Mouse (Mus musculus): ENCODE results near the gene Mthfd1l. TPM values are rescaled to one million over a fixed set of nuclear protein-coding genes. Genes with fewer than 3 reads are reported as not detected.

Gene Mthfd1l
- polyA plus RNA-seq, 1 experiment from 2014 or later = 11.2 TPM

DNA sequence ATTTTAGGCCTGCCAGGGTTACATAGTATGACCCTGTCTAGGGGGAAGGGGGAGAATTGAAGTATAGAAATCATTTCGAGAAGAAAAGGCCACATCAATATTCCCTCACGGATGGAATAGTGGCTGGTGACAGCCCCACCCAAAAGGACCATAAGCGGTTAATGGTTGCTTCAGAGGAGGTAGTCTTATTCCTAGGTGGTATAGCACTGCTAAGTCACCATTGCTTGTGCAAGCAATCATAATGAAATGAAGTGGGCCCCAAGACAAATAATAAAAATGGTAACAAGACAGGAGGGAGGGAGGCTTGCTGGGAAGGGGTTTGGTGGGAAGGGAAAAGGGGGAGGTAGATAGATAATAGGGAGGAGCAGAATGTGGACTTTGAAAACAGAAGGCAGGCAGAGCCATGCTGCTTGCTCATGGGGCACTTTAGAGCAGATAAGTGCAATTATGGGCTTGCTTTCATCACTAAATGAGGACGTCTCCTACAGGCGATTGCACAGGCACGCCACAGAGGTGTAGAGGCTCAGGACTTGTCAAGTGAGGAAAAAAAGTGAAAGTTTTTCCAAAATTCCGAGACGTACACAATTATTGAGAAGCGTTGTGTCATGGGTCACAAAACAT lies 105.4 kb downstream of the Mthfd1l start:
- no peak for ATAC-seq (ENCODE audit: low FRiP score)
- Histone ChIP-seq H3K9ac (no peak overlapping the region), H3K4me1 (no peaks in the 10 kb centered on the region), H3K4me2 (no peak overlapping the region), H3K27me3 (no peaks in the 10 kb centered on the region), H3K4me3 (replicated peaks) (no peak overlapping the region), H3K27ac (no peak overlapping the region), H3K9me3 (no peaks in the 10 kb centered on the region), H3K36me3 (replicated peaks) (no peaks in the 10 kb centered on the region)
- 84% methylated on average over 9 of the region's 9 CpGs for WGBS

DNA sequence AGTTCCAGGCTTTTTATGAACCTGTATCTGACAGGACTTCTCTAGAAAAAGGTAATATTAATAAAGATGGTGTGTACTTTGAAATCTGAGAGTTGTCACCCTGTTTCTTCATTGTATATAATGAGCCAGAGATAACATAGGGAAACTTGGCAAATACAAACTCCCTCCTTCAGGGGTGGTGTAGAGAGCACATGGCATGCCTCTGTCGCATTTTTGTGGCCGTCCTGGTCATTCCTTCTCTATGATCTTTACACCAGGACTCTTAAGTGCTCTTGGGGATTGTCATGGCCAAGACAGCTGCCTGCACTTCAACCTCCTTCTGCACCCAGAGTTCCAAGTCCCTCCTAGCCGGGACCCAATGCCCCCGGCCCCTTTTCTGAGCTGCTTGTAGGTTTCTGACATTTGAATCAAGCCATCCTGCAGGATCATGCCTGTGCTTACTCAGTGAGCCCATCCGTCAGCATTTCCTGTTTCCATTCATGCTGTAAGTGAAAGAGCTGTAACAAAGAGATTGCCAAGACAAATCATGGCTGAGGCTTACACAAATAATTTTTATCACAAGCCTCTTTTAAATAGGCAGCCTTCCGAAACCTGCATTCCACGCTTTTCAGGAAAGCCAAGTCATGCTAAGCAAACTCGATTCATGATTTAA lies 106.2 kb downstream of the Mthfd1l start:
- H3K4me1 ChIP-seq = no peaks in the 10 kb centered on the region
- H3K27ac ChIP-seq = no peak overlapping the region
- 78% methylated on average over 8 of the region's 8 CpGs for WGBS
- H3K9me3 ChIP-seq = no peaks in the 10 kb centered on the region
- ATAC-seq (ENCODE audit: low FRiP score) = no peak
- H3K4me2 ChIP-seq = no peak overlapping the region
- H3K9ac ChIP-seq = no peak overlapping the region
- H3K4me3 ChIP-seq (replicated peaks) = no peak overlapping the region
- no peaks in the 10 kb centered on the region for H3K27me3 ChIP-seq
- H3K36me3 ChIP-seq (replicated peaks) = no peaks in the 10 kb centered on the region

DNA sequence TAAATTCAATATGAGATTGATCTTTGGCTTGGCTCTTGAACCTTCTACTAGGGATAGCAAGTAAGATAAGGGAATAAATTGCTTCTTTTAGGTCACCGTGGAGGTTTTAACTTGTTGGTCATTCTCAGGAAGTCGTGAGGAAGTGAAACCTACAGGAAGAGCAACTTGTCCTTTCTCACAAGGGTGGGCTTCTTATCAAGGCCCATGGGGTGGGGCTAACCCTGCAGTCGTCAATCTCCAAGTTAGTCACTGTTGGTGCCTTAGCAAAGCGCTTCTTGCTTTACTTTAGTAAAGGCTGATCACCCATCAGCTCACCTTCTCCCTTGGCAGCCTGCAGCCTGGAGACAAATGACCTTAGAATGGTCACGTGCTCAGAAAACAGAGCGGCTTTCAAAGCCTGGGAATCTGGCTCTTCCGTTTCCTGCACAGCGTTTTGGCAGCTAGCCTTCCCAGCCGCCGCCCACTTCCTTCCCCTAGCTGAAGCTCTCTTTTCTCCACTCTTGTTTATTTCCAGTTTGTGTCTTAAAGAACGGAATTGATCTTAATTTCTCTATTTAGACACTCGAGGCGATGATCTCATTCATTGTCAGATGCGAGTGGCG lies 106.8 kb downstream of the Mthfd1l start:
- H3K9ac ChIP-seq = no peak overlapping the region
- WGBS = 80% methylated on average over 15 of the region's 15 CpGs
- no peaks in the 10 kb centered on the region for H3K27me3 ChIP-seq
- no peak overlapping the region for H3K4me2 ChIP-seq
- 0 out of 2 replicates have a peak overlapping the region, but pooled peaks have one; percentile 10 for H3K27ac ChIP-seq
- H3K36me3 ChIP-seq (replicated peaks) = no peaks in the 10 kb centered on the region
- no peaks in the 10 kb centered on the region for H3K9me3 ChIP-seq
- H3K4me1 ChIP-seq = 0 out of 2 replicates have a peak, but pooled peaks cover under 1% of the 10 kb centered on the region
- no peak for ATAC-seq (ENCODE audit: low FRiP score)
- H3K4me3 ChIP-seq (replicated peaks) = no peak overlapping the region

DNA sequence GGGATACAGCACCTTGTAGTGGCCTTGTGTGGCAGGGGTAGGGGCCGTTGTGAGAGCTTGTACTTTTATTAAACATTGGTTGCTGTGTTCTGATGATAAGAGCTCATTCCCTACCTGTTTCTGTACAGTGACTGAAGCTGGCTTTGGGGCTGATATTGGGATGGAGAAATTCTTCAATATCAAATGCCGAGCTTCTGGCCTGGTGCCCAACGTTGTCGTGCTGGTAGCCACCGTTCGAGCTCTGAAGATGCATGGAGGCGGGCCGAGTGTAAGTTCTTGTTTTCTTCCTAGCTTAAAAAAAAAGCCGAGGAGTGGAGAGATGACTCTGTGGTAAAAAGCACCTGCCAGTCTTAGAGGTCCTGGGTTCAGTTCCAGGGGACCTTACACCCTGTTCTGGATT lies 110.7 kb downstream of the Mthfd1l start:
- ATAC-seq (ENCODE audit: low FRiP score) = no peak
- Histone ChIP-seq H3K9ac (no peak overlapping the region), H3K4me1 (peaks cover 8% of the 10 kb centered on the region), H3K4me3 (replicated peaks) (no peak overlapping the region), H3K9me3 (no peaks in the 10 kb centered on the region), H3K27me3 (no peaks in the 10 kb centered on the region), H3K27ac (no peak overlapping the region), H3K36me3 (replicated peaks) (no peaks in the 10 kb centered on the region), H3K4me2 (no peak overlapping the region)
- 91% methylated on average over 9 of the region's 9 CpGs for WGBS

DNA sequence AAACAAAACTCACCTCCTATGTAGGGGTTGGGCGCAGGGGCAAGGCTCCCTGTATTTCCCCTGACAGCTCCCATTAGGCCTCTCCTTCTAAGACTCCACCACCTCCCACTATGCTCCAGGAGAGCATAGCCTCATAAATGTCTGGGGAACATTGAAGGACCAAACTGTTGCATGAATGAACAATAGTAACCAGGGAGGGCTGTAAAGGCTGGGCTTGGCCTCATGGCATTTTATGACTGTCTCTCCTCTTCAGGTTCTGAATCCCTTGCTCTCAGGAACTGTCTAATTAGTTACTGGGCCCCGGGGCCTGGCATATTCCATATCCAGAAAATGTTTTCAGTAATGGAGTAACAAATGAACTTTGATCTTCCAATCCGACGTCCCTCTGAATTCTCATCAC lies 112.0 kb downstream of the Mthfd1l start:
- no peak overlapping the region for H3K4me2 ChIP-seq
- no peaks in the 10 kb centered on the region for H3K27me3 ChIP-seq
- H3K4me1 ChIP-seq = peaks cover 8% of the 10 kb centered on the region
- H3K9ac ChIP-seq = no peak overlapping the region
- no peak overlapping the region for H3K4me3 ChIP-seq (replicated peaks)
- no peak overlapping the region for H3K27ac ChIP-seq
- H3K9me3 ChIP-seq = no peaks in the 10 kb centered on the region
- ATAC-seq (ENCODE audit: low FRiP score) = no peak
- H3K36me3 ChIP-seq (replicated peaks) = no peaks in the 10 kb centered on the region
- 73% methylated on average over 4 of the region's 4 CpGs for WGBS

DNA sequence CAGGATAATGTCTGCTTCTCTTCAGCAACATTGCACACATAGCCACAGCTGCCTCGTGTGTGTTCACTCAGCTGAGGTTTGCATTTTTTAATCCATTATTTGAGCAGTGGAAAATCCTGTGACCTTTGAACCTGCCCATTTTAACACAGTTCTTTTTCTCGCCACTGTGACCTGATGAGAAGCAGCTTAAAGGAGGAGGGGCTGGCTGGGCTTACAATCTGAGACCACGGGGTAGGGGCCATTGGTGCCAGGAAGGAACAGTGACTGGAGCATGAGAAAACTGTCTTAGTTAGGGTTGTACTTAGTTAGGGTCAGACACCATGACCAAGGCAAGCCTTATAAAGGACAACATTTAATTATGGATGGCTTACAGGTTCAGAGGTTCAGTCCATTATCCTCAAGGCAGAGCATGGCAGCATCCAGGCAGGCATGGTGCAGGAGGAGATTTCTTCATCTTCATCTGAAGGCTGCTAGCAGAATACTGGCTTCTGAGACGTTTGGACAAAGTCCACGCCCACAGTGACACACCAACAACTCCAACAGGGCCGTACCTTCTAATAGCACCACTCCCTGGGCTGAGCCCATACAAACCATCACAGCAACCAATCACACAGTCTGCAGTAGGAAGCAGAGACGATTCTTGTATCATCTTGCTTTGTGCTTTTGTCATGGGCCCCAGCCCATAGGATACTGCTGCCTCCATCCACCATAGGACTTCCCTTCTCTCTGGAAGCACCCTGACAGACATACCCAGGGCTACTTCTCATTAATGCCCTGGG lies 112.6 kb downstream of the Mthfd1l start:
- no peaks in the 10 kb centered on the region for H3K36me3 ChIP-seq (replicated peaks)
- peaks cover 8% of the 10 kb centered on the region for H3K4me1 ChIP-seq
- H3K9me3 ChIP-seq = no peaks in the 10 kb centered on the region
- H3K9ac ChIP-seq = no peak overlapping the region
- H3K27me3 ChIP-seq = no peaks in the 10 kb centered on the region
- H3K4me2 ChIP-seq = no peak overlapping the region
- H3K27ac ChIP-seq = no peak overlapping the region
- 56% methylated on average over 7 of the region's 7 CpGs for whole genome bisulfite sequencing
- no peak overlapping the region for H3K4me3 ChIP-seq (replicated peaks)
- no peak for ATAC-seq (ENCODE audit: low FRiP score)

DNA sequence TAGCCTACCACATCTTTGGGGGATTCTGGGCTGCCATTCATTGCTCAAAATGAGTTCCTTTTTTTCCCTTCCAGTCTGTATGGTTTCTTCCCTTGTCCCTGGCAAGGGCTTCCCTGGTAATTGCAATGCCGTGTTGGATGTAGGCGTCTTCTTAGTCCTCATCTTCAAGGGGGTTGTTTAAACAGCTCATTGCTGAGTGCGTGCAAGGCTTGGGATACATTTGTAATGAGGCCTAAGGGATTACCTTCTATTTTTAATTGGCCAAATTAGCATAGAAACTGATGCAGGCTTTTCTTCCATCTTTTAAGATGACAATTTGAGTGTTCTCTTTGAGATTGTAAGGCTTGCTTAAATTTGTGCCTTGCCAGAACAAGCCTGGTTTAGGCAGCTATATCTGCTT lies 114.6 kb downstream of the Mthfd1l start:
- Histone ChIP-seq H3K9ac (no peak overlapping the region), H3K27ac (no peak overlapping the region), H3K4me2 (no peak overlapping the region), H3K4me1 (peaks cover 8% of the 10 kb centered on the region), H3K27me3 (no peaks in the 10 kb centered on the region), H3K9me3 (no peaks in the 10 kb centered on the region), H3K36me3 (replicated peaks) (peaks cover 3% of the 10 kb centered on the region; the same call in 1 of the 2 replicates), H3K4me3 (replicated peaks) (no peak overlapping the region)
- peak; percentile 80; the same call in 1 of the 2 replicates for ATAC-seq (ENCODE audit: low FRiP score)
- WGBS = 45% methylated on average over 3 of the region's 3 CpGs

DNA sequence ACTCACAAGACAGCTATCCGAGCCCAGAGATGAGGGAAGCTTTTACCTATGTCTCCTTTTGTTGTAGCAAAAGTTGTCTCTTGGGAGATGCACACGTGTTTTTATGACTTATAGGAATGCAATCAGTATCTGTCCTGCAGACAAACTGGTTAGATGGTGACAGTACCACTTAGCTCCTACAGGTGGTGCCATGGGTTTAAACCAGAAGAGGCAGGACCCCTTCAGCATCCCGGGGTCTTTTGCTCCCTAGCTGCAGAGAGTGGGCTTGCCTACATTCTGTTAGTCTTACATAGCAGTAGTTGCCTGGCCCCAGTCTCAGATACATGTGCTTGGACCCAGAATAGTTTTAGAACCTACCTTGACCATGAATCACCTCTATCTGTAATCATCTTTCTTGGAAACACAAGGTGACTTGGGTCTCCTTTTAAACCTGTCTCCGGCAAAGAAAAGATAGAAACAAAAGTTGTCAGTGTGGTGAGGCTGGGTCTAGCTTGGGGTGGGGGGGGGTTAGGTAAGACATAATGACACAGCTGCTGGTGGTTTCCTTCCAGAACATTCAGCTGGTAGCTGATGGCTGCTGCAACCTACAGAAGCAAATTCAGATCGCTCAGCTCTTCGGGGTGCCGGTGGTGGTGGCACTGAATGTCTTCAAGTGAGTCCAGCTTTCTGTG lies 116.0 kb downstream of the Mthfd1l start:
- Histone ChIP-seq H3K4me1 (peaks cover 8% of the 10 kb centered on the region), H3K27ac (no peak overlapping the region), H3K4me3 (replicated peaks) (no peak overlapping the region), H3K9ac (no peak overlapping the region), H3K9me3 (no peaks in the 10 kb centered on the region), H3K27me3 (no peaks in the 10 kb centered on the region), H3K4me2 (no peak overlapping the region), H3K36me3 (replicated peaks) (peaks cover 3% of the 10 kb centered on the region; the same call in 1 of the 2 replicates)
- WGBS = 81% methylated on average over 7 of the region's 7 CpGs
- ATAC-seq (ENCODE audit: low FRiP score) = peak; percentile 58; the same call in 1 of the 2 replicates

DNA sequence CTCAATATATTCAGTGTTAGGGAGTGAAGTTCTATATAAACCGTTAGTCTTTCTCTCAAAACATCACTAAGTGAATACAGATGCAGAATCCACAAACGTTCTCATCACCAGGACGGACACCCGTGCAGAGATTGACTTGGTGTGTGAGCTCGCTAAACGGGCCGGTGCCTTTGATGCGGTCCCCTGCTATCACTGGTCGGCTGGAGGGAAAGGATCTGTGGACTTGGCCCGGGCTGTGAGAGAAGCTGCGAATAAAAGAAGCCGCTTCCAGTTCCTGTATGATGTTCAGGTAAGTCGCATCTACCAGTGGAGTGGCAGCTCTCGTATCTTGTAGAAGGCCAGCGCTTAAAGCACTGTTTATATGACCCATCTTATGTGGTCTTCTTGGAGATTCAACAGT lies 117.0 kb downstream of the Mthfd1l start:
- Histone ChIP-seq H3K4me1 (peaks cover 6% of the 10 kb centered on the region), H3K9ac (no peak overlapping the region), H3K4me2 (no peak overlapping the region), H3K9me3 (no peaks in the 10 kb centered on the region), H3K27ac (no peak overlapping the region), H3K27me3 (no peaks in the 10 kb centered on the region), H3K4me3 (replicated peaks) (no peak overlapping the region), H3K36me3 (replicated peaks) (peaks cover 3% of the 10 kb centered on the region; the same call in 1 of the 2 replicates)
- 89% methylated on average over 15 of the region's 15 CpGs for WGBS
- no peak for ATAC-seq (ENCODE audit: low FRiP score)

DNA sequence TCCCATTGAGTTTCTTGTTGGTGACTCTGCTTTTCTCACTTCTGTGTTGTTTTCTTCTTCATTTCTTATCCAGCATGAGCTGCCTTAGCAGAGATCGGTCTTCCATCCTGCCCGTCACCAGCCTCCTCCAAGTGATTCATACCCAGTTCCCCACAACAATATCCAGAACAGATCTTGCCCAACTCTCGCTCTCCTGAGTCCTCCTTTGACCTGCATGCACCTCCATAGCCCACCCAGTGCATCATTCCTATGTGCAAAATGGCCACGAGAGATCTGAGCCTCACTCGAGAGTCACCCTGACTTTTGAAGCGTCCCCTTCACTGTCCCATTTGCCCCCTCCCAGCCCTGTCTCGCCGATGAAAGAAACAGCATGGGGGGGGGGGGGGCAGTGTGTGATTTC lies 120.1 kb downstream of the Mthfd1l start:
- Histone ChIP-seq H3K4me1 (no peaks in the 10 kb centered on the region; the same call in 1 of the 2 replicates), H3K9me3 (no peaks in the 10 kb centered on the region), H3K9ac (no peak overlapping the region), H3K4me3 (replicated peaks) (no peak overlapping the region), H3K4me2 (no peak overlapping the region), H3K27me3 (no peaks in the 10 kb centered on the region), H3K27ac (no peak overlapping the region), H3K36me3 (replicated peaks) (peaks cover 3% of the 10 kb centered on the region)
- WGBS = 90% methylated on average over 8 of the region's 8 CpGs
- no peak for ATAC-seq (ENCODE audit: low FRiP score)

DNA sequence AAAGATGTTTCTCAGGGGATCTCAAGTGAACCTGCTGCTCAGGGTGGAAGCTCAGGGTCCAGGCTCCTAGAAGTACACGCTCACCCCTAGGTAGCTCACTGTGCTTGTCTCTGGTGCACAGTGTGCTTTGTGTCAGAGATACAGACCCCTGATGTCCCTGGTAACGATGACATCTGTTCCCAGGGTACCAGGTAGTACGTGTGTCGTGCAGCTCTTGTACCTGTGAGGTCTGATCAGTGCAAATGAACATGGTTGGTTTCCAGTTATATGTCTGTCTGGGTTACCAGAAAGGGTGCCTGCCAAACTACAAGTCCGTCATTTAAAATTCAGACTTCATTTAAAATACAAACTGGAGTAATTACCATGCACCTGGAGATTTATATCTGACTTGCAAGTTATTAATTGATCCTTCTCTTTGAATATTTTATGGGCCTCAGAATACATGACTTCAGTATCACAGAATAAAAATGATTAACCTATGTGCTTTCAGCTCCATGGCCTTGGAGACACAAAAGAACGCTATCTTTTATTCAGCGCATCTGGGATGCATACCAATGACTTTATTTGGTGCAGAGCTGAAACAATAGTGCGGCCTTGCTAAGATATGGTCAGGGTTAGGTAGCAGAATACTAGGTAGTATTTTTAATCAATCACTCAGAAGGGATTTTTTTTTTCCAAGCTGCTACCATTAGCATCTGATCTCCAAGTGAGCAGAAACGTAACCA lies 121.3 kb downstream of the Mthfd1l start:
- no peaks in the 10 kb centered on the region for H3K9me3 ChIP-seq
- no peak overlapping the region for H3K4me2 ChIP-seq
- H3K36me3 ChIP-seq (replicated peaks) = peaks cover 3% of the 10 kb centered on the region
- no peak overlapping the region for H3K27ac ChIP-seq
- WGBS = 85% methylated on average over 9 of the region's 9 CpGs
- no peaks in the 10 kb centered on the region; the same call in 1 of the 2 replicates for H3K4me1 ChIP-seq
- H3K27me3 ChIP-seq = no peaks in the 10 kb centered on the region
- ATAC-seq (ENCODE audit: low FRiP score) = no peak
- no peak overlapping the region for H3K9ac ChIP-seq
- no peak overlapping the region for H3K4me3 ChIP-seq (replicated peaks)
